Mouse (Mus musculus) bone marrow macrophage, adult 2 months (primary cell): Measurements from ENCODE around the gene Pak1.

Source experiments
- CTCF ChIP-seq: IDR thresholded peaks from 2 replicates; pipeline ENCODE4 v1.5.1; 2012; ENCODE audit warnings: low read depth, mild to moderate bottlenecking, low read length, moderate library complexity
- POLR2A ChIP-seq: IDR thresholded peaks from 2 replicates; pipeline ENCODE4 v1.6.1; 2012; ENCODE audit warnings: mild to moderate bottlenecking, low read depth, low read length, borderline replicate concordance

- TF ChIP-seq CTCF, result no peak
- no peak for TF ChIP-seq POLR2A
Observed at GRCm38 (mm10) chr7:97777191-97777590, 11.2 kb upstream of the Pak1 start.
